Mouse (Mus musculus) forebrain, embryonic 11.5 days (tissue): ENCODE results near the gene Mlh1. TPM values are rescaled to one million over a fixed set of nuclear protein-coding genes. Genes with fewer than 3 reads are reported as not detected.

ENCODE experiments used
- ATAC-seq: fragments of 200-750 bp; cut with Nextera tagmentation; replicated peaks from 2 replicates; pipeline ENCODE4 v1.8.0; 2017; ENCODE audit warnings: moderate TSS enrichment; ENCODE audit not compliant: low FRiP score
- DNase-seq: peaks from one replicate; pipeline ENCODE4 v3.0.0-alpha.2; 2017; ENCODE audit warnings: low spot score
- H3K27ac ChIP-seq: fragments of 300-500 bp; sonication (generic); 2 replicates; pipeline ENCODE4 v1.5.1; 2014; ENCODE audit warnings: low read depth, low read length
- H3K27me3 ChIP-seq: fragments of 300-500 bp; sonication (generic); 2 replicates; pipeline ENCODE4 v1.6.1; 2014; ENCODE audit warnings: mild to moderate bottlenecking, low read length, mixed read lengths; ENCODE audit not compliant: control insufficient read depth, insufficient read depth
- H3K36me3 ChIP-seq: fragments of 300-500 bp; sonication (generic); 2 replicates; pipeline ENCODE4 v1.6.1; 2014; ENCODE audit warnings: mild to moderate bottlenecking, low read length, moderate library complexity, mixed read lengths; ENCODE audit not compliant: control insufficient read depth, insufficient read depth
- H3K4me1 ChIP-seq: fragments of 300-500 bp; sonication (generic); replicated peaks from 2 replicates; pipeline ENCODE4 v1.6.1; 2014; ENCODE audit warnings: low read length, mixed read lengths; ENCODE audit not compliant: control insufficient read depth, insufficient read depth
- H3K4me2 ChIP-seq: fragments of 300-500 bp; sonication (generic); 2 replicates; pipeline ENCODE4 v1.6.1; 2014; ENCODE audit warnings: low read depth, mild to moderate bottlenecking, low read length, moderate library complexity, mixed read lengths; ENCODE audit not compliant: severe bottlenecking
- H3K4me3 ChIP-seq: fragments of 300-500 bp; sonication (generic); 2 replicates; pipeline ENCODE4 v1.5.1; 2014; ENCODE audit warnings: low read depth, low read length
- H3K9ac ChIP-seq: fragments of 300-500 bp; sonication (generic); 2 replicates; pipeline ENCODE4 v1.6.1; 2014; ENCODE audit warnings: low read length
- H3K9me3 ChIP-seq: fragments of 300-500 bp; sonication (generic); 2 replicates; pipeline ENCODE4 v1.6.1; 2016; ENCODE audit warnings: low read length, mixed read lengths; ENCODE audit not compliant: control insufficient read depth
- WGBS: fragments of 180-500 bp; shearing (Covaris S2); extraction: QIAGEN DNeasy Blood & Tissue Kit; methylation state at CpG from one replicate; pipeline ENCODE4 v1.1.7; 2014; 5-methylcytosine and 5-hydroxymethylcytosine counted together
- polyA plus RNA-seq: library from polyadenylated mRNA; unstranded; fragments of >200 nt; fragmentation: Nextera tagmentation; extraction: Ambion mirVana; gene quantifications from 2 replicates; pipeline ENCODE4 v1.2.1, GENCODE M21; 2014

Mlh1 gene
- polyA plus RNA-seq, 1 experiment from 2014 or later = 54.7 TPM

DNA sequence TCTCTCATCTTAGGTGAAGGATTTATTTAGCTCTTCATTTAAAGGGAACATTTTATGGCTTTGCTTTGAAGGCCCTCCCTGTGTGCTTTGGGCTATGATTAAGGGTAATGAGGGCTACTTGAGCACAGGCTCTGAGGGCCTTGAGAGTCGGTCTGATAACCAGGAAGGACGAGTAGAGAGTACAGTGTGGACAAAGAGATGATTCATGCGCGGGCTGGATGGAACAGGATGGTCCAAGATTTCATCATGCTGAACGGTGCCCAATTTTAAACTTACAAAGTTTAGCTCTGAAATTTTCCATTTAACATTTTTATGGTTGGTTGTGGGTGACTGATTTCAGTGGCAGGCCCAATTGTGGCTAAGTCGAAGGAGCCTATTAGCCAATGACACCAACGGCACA lies 34.6 kb upstream of the Mlh1 start:
- no peak for ATAC-seq
- no peak overlapping the region for H3K9ac ChIP-seq
- no peak overlapping the region for H3K27ac ChIP-seq
- no peak overlapping the region for H3K4me3 ChIP-seq
- no peaks in the 10 kb centered on the region for H3K36me3 ChIP-seq
- H3K9me3 ChIP-seq = no peaks in the 10 kb centered on the region
- no peaks in the 10 kb centered on the region for H3K4me1 ChIP-seq
- H3K27me3 ChIP-seq = peaks cover 13% of the 10 kb centered on the region
- WGBS = 91% methylated on average over 7 of the region's 7 CpGs
- DNase-seq = no peak
- no peak overlapping the region for H3K4me2 ChIP-seq

DNA sequence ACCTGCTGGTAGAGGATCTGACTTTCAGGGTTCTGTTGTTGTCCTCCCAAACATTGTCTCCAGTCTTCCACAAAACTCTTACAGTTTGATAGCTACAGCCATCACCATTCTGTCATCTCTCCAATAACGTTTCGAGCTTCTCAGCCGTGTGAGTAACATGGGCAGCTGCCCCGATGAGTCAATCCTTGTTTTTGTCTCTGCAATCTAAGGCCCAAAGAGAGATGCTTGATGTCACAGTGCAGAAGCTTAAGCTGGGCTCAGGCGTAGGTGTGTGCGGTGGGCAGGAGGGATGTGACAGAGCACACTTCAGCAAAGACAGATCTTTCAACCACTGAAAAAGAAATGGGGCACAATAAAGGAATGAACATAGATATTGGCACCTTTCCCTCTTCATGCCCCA lies 32.4 kb upstream of the Mlh1 start:
- 92% methylated on average over 6 of the region's 6 CpGs for WGBS
- H3K27me3 ChIP-seq = no peaks in the 10 kb centered on the region
- no peaks in the 10 kb centered on the region for H3K9me3 ChIP-seq
- H3K4me1 ChIP-seq = no peaks in the 10 kb centered on the region
- no peak overlapping the region for H3K4me2 ChIP-seq
- DNase-seq = no peak
- no peak overlapping the region for H3K4me3 ChIP-seq
- no peak for ATAC-seq
- no peaks in the 10 kb centered on the region for H3K36me3 ChIP-seq
- H3K27ac ChIP-seq = no peak overlapping the region
- H3K9ac ChIP-seq = no peak overlapping the region

DNA sequence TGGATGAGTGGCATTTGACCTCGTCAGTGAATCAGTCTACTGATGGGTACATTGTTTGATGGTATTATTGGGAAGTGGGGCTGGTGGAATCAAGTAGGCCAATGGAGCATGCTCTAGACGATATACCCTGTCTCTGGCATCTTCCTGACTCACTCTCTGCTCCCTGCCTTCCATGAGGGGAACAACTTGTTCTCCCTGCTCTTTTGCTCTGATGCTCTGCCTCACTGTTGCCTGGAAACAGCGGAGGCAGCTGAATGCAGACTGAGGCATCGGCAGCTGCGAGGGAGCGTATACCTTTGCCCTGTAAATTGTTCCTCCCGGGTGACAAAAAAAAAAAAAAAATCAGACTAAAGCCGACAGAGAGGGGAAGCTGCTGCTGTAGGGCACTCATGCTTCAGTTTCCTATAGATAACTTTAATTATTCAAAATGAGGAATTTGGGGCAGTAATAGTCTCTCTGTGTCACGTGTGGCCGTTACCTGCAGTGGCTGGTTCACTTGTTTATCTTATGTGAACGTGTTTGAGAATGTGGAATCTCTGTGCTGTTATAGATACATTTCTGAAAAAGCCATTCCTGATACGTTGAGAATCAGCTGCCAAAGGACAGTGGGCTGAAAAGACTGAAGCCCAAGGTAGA lies 30.7 kb upstream of the Mlh1 start:
- no peak for ATAC-seq
- Histone ChIP-seq H3K4me1 (no peaks in the 10 kb centered on the region), H3K4me3 (no peak overlapping the region), H3K9me3 (no peaks in the 10 kb centered on the region), H3K27ac (no peak overlapping the region), H3K36me3 (no peaks in the 10 kb centered on the region), H3K9ac (no peak overlapping the region), H3K27me3 (no peaks in the 10 kb centered on the region), H3K4me2 (no peak overlapping the region)
- no peak for DNase-seq
- WGBS = 68% methylated on average over 12 of the region's 12 CpGs

DNA sequence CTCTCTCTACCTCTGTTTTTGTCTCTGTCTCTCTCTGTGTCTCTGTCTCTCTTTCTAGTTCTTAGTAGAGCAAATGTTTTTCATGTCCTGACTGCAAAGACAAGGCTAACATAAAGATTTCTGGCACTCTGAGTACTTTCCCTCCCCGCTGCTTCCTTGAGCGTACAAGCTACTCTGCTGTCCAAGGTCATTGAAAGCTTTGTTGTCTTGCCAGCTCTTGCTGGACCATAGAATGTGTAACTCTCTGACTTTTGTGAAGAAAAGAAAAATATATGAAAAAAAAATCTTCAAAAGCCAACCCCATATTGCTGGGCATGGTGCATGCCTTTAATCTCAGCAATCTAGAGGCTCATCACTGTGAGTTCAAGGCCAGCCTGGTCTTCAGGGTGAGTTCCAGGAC lies 27.0 kb upstream of the Mlh1 start:
- no peak overlapping the region for H3K4me3 ChIP-seq
- H3K27me3 ChIP-seq = no peaks in the 10 kb centered on the region
- H3K27ac ChIP-seq = no peak overlapping the region
- H3K4me1 ChIP-seq = no peaks in the 10 kb centered on the region
- H3K4me2 ChIP-seq = no peak overlapping the region
- H3K9ac ChIP-seq = no peak overlapping the region
- 97% methylated on average over 2 of the region's 2 CpGs for WGBS
- no peak for DNase-seq
- H3K9me3 ChIP-seq = no peaks in the 10 kb centered on the region
- no peaks in the 10 kb centered on the region for H3K36me3 ChIP-seq
- ATAC-seq = no peak

DNA sequence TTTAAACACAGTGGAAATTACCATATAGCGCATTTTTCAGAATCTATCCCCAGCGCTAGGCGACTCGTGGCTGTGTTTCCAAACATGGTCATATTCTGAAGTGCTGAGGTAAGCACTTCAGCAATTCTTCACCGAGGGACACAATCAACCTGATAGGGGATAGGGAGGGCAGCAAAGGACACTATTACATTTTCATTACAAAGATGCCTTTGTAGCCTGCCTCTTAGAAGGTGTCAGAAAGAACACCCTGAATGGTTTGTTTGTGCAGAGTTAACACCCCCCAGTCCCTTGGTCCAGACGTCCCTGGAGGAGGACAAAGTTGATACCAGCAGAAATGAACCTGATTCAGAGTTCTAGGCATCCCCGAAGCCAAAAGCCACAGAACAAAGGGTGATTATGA lies 24.8 kb upstream of the Mlh1 start:
- Histone ChIP-seq H3K9ac (no peak overlapping the region), H3K27me3 (no peaks in the 10 kb centered on the region), H3K4me1 (no peaks in the 10 kb centered on the region), H3K9me3 (no peaks in the 10 kb centered on the region), H3K27ac (no peak overlapping the region), H3K4me2 (no peak overlapping the region), H3K4me3 (no peak overlapping the region), H3K36me3 (no peaks in the 10 kb centered on the region)
- ATAC-seq = no peak
- no peak for DNase-seq
- 81% methylated on average over 7 of the region's 7 CpGs for WGBS

DNA sequence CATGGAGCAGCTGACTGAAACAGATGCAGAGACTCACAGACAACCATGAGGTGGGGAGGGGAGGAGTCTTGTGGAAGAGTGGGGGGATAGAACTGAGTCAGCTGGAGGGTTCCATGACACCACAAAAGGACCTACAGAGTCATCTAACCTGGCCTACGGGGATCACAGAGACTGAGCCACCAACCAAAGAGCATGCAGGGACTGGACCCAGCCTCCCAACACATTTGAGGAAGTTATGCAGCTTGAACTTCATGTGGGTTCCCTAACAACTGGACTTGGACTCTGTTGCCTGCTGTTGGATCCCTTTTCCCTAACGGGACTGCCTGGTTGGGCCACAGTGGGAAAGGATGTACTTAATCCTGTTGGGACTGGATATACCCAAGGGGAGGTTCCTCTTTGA lies 23.7 kb upstream of the Mlh1 start:
- Histone ChIP-seq H3K9me3 (no peaks in the 10 kb centered on the region), H3K4me3 (no peak overlapping the region), H3K4me2 (no peak overlapping the region), H3K27me3 (no peaks in the 10 kb centered on the region), H3K9ac (no peak overlapping the region), H3K27ac (no peak overlapping the region), H3K4me1 (no peaks in the 10 kb centered on the region), H3K36me3 (no peaks in the 10 kb centered on the region)
- DNase-seq (no peak), ATAC-seq (no peak)
- WGBS = 61% methylated on average over 2 of the region's 2 CpGs

DNA sequence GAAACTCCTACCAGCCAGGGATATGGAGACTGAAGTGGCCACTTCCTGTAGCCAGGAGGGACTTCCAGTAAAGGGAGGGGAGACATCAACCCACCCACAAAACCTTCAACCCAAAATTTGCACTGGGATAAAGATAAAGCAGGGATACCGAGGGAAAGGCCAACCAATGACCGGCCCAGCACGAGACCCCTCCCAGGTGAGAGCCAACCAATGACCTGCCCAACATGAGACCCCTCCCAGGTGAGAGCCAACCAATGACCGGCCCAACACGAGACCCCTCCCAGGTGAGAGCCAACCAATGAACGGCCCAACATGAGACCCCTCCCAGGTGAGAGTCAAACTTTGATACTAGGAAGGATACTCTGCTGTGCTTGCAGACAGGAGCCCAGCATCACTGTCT lies 23.3 kb upstream of the Mlh1 start:
- Histone ChIP-seq H3K4me2 (no peak overlapping the region), H3K9ac (no peak overlapping the region), H3K36me3 (no peaks in the 10 kb centered on the region), H3K9me3 (no peaks in the 10 kb centered on the region), H3K27ac (no peak overlapping the region), H3K27me3 (no peaks in the 10 kb centered on the region), H3K4me3 (no peak overlapping the region), H3K4me1 (no peaks in the 10 kb centered on the region)
- DNase-seq (no peak), ATAC-seq (no peak)
- WGBS = 89% methylated on average over 6 of the region's 6 CpGs

DNA sequence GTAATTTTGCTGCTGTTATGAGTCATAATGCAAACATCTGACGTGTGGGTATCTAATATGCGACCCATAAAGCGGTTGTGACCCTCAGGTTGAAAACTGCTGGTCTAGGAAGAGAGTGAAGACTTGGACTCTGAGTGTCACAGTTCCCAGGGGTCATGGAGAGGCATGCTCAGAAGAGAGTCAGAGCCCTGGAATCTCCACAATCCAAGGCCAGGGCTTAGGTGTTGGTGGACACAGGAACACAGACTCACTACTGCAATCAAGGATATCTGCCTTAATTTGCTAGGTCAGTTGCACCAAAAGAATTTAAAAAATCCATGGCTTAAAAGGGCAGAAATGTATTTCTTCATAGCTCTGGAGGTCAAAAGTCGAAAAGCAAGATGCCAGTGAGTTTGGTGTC lies 21.6 kb upstream of the Mlh1 start:
- H3K4me1 ChIP-seq = no peaks in the 10 kb centered on the region
- 79% methylated on average over 4 of the region's 4 CpGs for WGBS
- no peaks in the 10 kb centered on the region for H3K27me3 ChIP-seq
- H3K9ac ChIP-seq = no peak overlapping the region
- no peak for ATAC-seq
- H3K4me3 ChIP-seq = no peak overlapping the region
- no peak for DNase-seq
- no peak overlapping the region for H3K4me2 ChIP-seq
- H3K36me3 ChIP-seq = no peaks in the 10 kb centered on the region
- H3K9me3 ChIP-seq = no peaks in the 10 kb centered on the region
- no peak overlapping the region for H3K27ac ChIP-seq

DNA sequence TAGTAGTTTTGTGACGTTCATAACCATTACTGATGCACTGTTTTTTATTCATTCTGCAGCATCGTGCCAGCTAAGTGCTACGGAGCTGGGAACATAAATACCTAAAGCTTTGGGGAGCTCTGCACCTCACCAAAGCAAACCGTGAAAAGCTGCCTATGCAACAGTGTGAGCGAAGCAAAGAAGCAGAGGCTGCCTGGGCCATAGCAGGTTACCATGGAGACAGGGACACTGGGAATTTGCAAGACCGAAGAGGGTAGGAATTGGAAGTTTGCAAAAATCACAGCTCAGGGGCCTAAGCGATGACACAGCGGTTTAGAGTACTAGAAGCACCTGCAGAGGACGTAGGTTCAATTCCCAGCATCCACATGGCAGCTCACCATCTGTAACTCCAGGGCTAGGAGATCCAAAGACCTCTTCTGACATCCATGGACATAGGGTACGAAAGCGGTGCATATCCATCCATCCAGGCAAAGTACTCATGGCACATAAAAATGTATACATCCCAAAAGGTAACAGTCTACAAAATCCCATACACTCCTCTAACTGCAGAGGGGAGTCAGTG lies 19.0 kb upstream of the Mlh1 start:
- no peak for ATAC-seq
- H3K4me3 ChIP-seq = no peak overlapping the region
- H3K4me2 ChIP-seq = no peak overlapping the region
- H3K27me3 ChIP-seq = no peaks in the 10 kb centered on the region
- H3K36me3 ChIP-seq = no peaks in the 10 kb centered on the region
- DNase-seq = no peak
- 72% methylated on average over 11 of the region's 11 CpGs for WGBS
- H3K9me3 ChIP-seq = no peaks in the 10 kb centered on the region
- H3K4me1 ChIP-seq = no peaks in the 10 kb centered on the region
- no peak overlapping the region for H3K9ac ChIP-seq
- no peak overlapping the region for H3K27ac ChIP-seq
